Mouse (Mus musculus): ENCODE results near the gene Pwp1. TPM values are rescaled to one million over a fixed set of nuclear protein-coding genes. Genes with fewer than 3 reads are reported as not detected.
"Not testable (repeated sequence)": the region's sequence is repeated elsewhere in the genome, so short reads cannot be mapped to it uniquely, and the experiment has no call there.

Gene Pwp1
- polyA plus RNA-seq (2012; rRNA removed) = 5.4 and 9.5 TPM in 2 replicates

- not testable (repeated sequence) for H3K4me1 ChIP-seq (ENCODE audit: control insufficient read depth, insufficient read depth, low read length)
- 2% methylated on average over 45 of the region's 49 CpGs for WGBS
- peak; percentile 8 for DNase-seq
- peak within 1 kb of the TSS; percentile 58 for H3K4me3 ChIP-seq (replicated peaks; ENCODE audit: extremely low read depth, low read depth, low read length)
These were observed at the start of gene Pwp1 for GRCm38 (mm10) chr10:85829085-85829853. Gene Pwp1, plus strand, starts transcription at chr10:85829494.

- DNase-seq; H3K4me1 ChIP-seq (ENCODE audit: control insufficient read depth, insufficient read depth, low read length); H3K4me3 ChIP-seq (replicated peaks; ENCODE audit: extremely low read depth, low read depth, low read length): not testable (repeated sequence)
- WGBS = 80% methylated on average over 1 of the region's 3 CpGs
These were observed 7.1 kb upstream of the Pwp1 start for GRCm38 (mm10) chr10:85822143-85822696.

- H3K4me3 ChIP-seq (replicated peaks; ENCODE audit: extremely low read depth, low read depth, low read length); DNase-seq; H3K4me1 ChIP-seq (ENCODE audit: control insufficient read depth, insufficient read depth, low read length): not testable (repeated sequence)
- WGBS = 41% methylated on average over 1 of the region's 1 CpGs
These were observed 5.5 kb upstream of the Pwp1 start for GRCm38 (mm10) chr10:85823752-85824151.

- DNase-seq; H3K4me3 ChIP-seq (replicated peaks; ENCODE audit: extremely low read depth, low read depth, low read length); H3K4me1 ChIP-seq (ENCODE audit: control insufficient read depth, insufficient read depth, low read length): not testable (repeated sequence)
- 42% methylated on average over 5 of the region's 5 CpGs for WGBS
These were observed 591 bp upstream of the Pwp1 start for GRCm38 (mm10) chr10:85828722-85829084.

- 55% methylated on average over 4 of the region's 4 CpGs for WGBS
- DNase-seq = no peak
- no peak for TF ChIP-seq CTCF (IDR thresholded peaks at IDR 0.05; ENCODE audit: insufficient read depth, low read length)
- no peak for TF ChIP-seq POLR2A (IDR thresholded peaks at IDR 0.05; ENCODE audit: borderline replicate concordance, extremely low read depth, low read depth, low read length)
- Histone ChIP-seq H3K4me3 (replicated peaks; ENCODE audit: extremely low read depth, low read depth, low read length) (no peak overlapping the region), H3K4me1 (ENCODE audit: control insufficient read depth, insufficient read depth, low read length) (no peaks in the 10 kb centered on the region)
These were observed 17.0 kb downstream of the Pwp1 start for GRCm38 (mm10) chr10:85846105-85846862.

GRCm38 (mm10) chr10:85871698-85872478, 42.6 kb downstream of the Pwp1 start:
- Histone ChIP-seq H3K4me3 (replicated peaks; ENCODE audit: extremely low read depth, low read depth, low read length) (peak overlapping the region; percentile 98), H3K4me1 (ENCODE audit: control insufficient read depth, insufficient read depth, low read length) (peaks cover 8% of the 10 kb centered on the region; the same call in 1 of the 2 replicates)
- under 1% methylated on average over 55 of the region's 55 CpGs for WGBS
- peak; percentile 54; the same call in 1 of the 2 replicates for TF ChIP-seq POLR2A (IDR thresholded peaks at IDR 0.05; ENCODE audit: borderline replicate concordance, extremely low read depth, low read depth, low read length)
- no peak for TF ChIP-seq CTCF (IDR thresholded peaks at IDR 0.05; ENCODE audit: insufficient read depth, low read length)
- DNase-seq = peak; percentile 90

- H3K4me1 ChIP-seq (ENCODE audit: control insufficient read depth, insufficient read depth, low read length) = peaks cover 8% of the 10 kb centered on the region; the same call in 1 of the 2 replicates
- TF ChIP-seq POLR2A (IDR thresholded peaks at IDR 0.05; ENCODE audit: borderline replicate concordance, extremely low read depth, low read depth, low read length) = no peak
- TF ChIP-seq CTCF (IDR thresholded peaks at IDR 0.05; ENCODE audit: insufficient read depth, low read length) = no peak
- no peak for DNase-seq
- under 1% methylated on average over 5 of the region's 5 CpGs for WGBS
- peak overlapping the region; percentile 98 for H3K4me3 ChIP-seq (replicated peaks; ENCODE audit: extremely low read depth, low read depth, low read length)
These were observed 43.1 kb downstream of the Pwp1 start for GRCm38 (mm10) chr10:85872479-85872773.

- H3K4me1 ChIP-seq (ENCODE audit: control insufficient read depth, insufficient read depth, low read length) = peaks cover 8% of the 10 kb centered on the region; the same call in 1 of the 2 replicates
- TF ChIP-seq CTCF (IDR thresholded peaks at IDR 0.05; ENCODE audit: insufficient read depth, low read length) (no peak), POLR2A (IDR thresholded peaks at IDR 0.05; ENCODE audit: borderline replicate concordance, extremely low read depth, low read depth, low read length) (no peak)
- WGBS = 70% methylated on average over 13 of the region's 13 CpGs
- DNase-seq = no peak
- no peak overlapping the region for H3K4me3 ChIP-seq (replicated peaks; ENCODE audit: extremely low read depth, low read depth, low read length)
These were observed 44.7 kb downstream of the Pwp1 start for GRCm38 (mm10) chr10:85873861-85874544.

- no peak for DNase-seq
- Histone ChIP-seq H3K4me3 (replicated peaks; ENCODE audit: extremely low read depth, low read depth, low read length) (no peak overlapping the region), H3K4me1 (ENCODE audit: control insufficient read depth, insufficient read depth, low read length) (peaks cover 8% of the 10 kb centered on the region; the same call in 1 of the 2 replicates)
- TF ChIP-seq CTCF (IDR thresholded peaks at IDR 0.05; ENCODE audit: insufficient read depth, low read length) = no peak
- no peak for TF ChIP-seq POLR2A (IDR thresholded peaks at IDR 0.05; ENCODE audit: borderline replicate concordance, extremely low read depth, low read depth, low read length)
- WGBS = 70% methylated on average over 5 of the region's 5 CpGs
These were observed 46.5 kb downstream of the Pwp1 start for GRCm38 (mm10) chr10:85875812-85876211.
